Mouse (Mus musculus): ENCODE results near the gene Ddn.
A peak's percentile ranks its signal among the peaks of the same experiment; 100 is the strongest.

Gene Ddn

GRCm38 (mm10) chr15:98809390-98809789 lies at the start of gene Ddn:
TSS of gene Ddn (minus strand) at chr15:98809490.
- DNase-seq (ENCODE audit: low spot score in 2 of 2): no peak

- DNase-seq (ENCODE audit: low spot score in 2 of 2): no peak
These were observed 44.9 kb upstream of the Ddn start for GRCm38 (mm10) chr15:98854214-98854613.

- DNase-seq (ENCODE audit: low spot score in 2 of 2): no peak
These were observed 44.1 kb upstream of the Ddn start for GRCm38 (mm10) chr15:98853161-98853937.

GRCm38 (mm10) chr15:98852733-98853132 lies 43.4 kb upstream of the Ddn start:
- no peak for DNase-seq (ENCODE audit: low spot score in 2 of 2)

GRCm38 (mm10) chr15:98852071-98852470 lies 42.8 kb upstream of the Ddn start:
- DNase-seq (ENCODE audit: low spot score in 2 of 2): no peak

GRCm38 (mm10) chr15:98851229-98851818 lies 42.0 kb upstream of the Ddn start:
- no peak for DNase-seq (ENCODE audit: low spot score in 2 of 2)

GRCm38 (mm10) chr15:98850668-98851067 lies 41.4 kb upstream of the Ddn start:
- peak in 1 of 2 experiments; percentile 30 for DNase-seq (ENCODE audit: low spot score in 2 of 2)

- no peak for DNase-seq (ENCODE audit: low spot score in 2 of 2)
These were observed 40.8 kb upstream of the Ddn start for GRCm38 (mm10) chr15:98849956-98850600.

- DNase-seq (ENCODE audit: low spot score in 2 of 2): no peak
These were observed 39.9 kb upstream of the Ddn start for GRCm38 (mm10) chr15:98849165-98849564.

GRCm38 (mm10) chr15:98846140-98846539 lies 36.9 kb upstream of the Ddn start:
- no peak for DNase-seq (ENCODE audit: low spot score in 2 of 2)

- no peak for DNase-seq (ENCODE audit: low spot score in 2 of 2)
These were observed 35.9 kb upstream of the Ddn start for GRCm38 (mm10) chr15:98845149-98845548.

- DNase-seq (ENCODE audit: low spot score in 2 of 2): no peak
These were observed 34.4 kb upstream of the Ddn start for GRCm38 (mm10) chr15:98843595-98844223.

GRCm38 (mm10) chr15:98839671-98840585 lies 30.6 kb upstream of the Ddn start:
- no peak for DNase-seq (ENCODE audit: low spot score in 2 of 2)

- no peak for DNase-seq (ENCODE audit: low spot score in 2 of 2)
These were observed 29.9 kb upstream of the Ddn start for GRCm38 (mm10) chr15:98839161-98839560.

- DNase-seq (ENCODE audit: low spot score in 2 of 2): no peak
These were observed 28.4 kb upstream of the Ddn start for GRCm38 (mm10) chr15:98837743-98838103.

- no peak for DNase-seq (ENCODE audit: low spot score in 2 of 2)
These were observed 27.9 kb upstream of the Ddn start for GRCm38 (mm10) chr15:98837006-98837742.

GRCm38 (mm10) chr15:98835291-98835690 lies 26.0 kb upstream of the Ddn start:
- DNase-seq (ENCODE audit: low spot score in 2 of 2): no peak

GRCm38 (mm10) chr15:98834059-98834458 lies 24.8 kb upstream of the Ddn start:
- DNase-seq (ENCODE audit: low spot score in 2 of 2): no peak

- DNase-seq (ENCODE audit: low spot score in 2 of 2): no peak
These were observed 24.0 kb upstream of the Ddn start for GRCm38 (mm10) chr15:98833281-98833680.

GRCm38 (mm10) chr15:98832161-98833058 lies 23.1 kb upstream of the Ddn start:
- DNase-seq (ENCODE audit: low spot score in 2 of 2): no peak

Data from heart, adult 9 months (tissue).